ENCODE assay signal across 26 mouse cellular contexts in the genomic region with DNA sequence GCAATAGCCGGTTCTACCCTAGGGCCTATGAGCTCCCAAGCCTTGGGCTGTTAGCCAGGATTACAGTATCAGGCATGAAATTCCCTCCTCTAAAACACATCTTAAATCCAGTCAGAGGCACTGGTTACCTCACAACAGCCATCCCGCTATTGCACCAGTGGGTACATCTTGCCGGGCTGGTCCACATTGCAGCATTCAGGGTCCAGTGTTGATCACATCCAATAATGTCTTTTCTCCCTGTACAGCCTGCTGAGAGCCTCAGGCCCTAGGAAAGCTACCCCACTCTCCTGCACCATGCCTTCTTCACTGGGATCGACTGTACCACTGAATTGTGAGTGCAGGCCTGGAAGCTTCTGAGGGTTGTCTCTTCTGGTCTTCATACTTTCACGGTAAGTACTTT.
"Had no signal": no experiment of that assay in that cellular context is flagged by ENCODE, and none has a peak within 500 bp of the region (broad histone marks: within the 10 kb centered on the region; RNA-seq: fewer than 3 reads in every experiment).

No protein-coding gene starts in this region.

- H3K27ac ChIP-seq: heart, embryonic 10.5 days; heart, embryonic 13.5 days; heart, embryonic 15.5 days; hindbrain, embryonic 13.5 days; hindbrain, embryonic 15.5 days; hindbrain, postnatal 0 days; kidney, embryonic 15.5 days; kidney, postnatal 0 days; limb, embryonic 13.5 days; limb, embryonic 15.5 days; liver, embryonic 12.5 days; liver, embryonic 14.5 days had no signal

- H3K9ac ChIP-seq: heart, embryonic 13.5 days; heart, embryonic 15.5 days; hindbrain, embryonic 13.5 days; hindbrain, embryonic 15.5 days; kidney, embryonic 15.5 days; limb, embryonic 13.5 days; limb, embryonic 15.5 days; liver, embryonic 12.5 days; liver, embryonic 14.5 days had no signal

- DNase-seq: gastrocnemius, postnatal 14 days; gastrocnemius, postnatal 36 days; heart, adult 18-20 months; heart, postnatal 14 days; heart, postnatal 36 days; kidney, adult 11 months; kidney, adult 2 months; kidney, adult 9 months; kidney, postnatal 14 days; kidney, postnatal 36 days; layer of hippocampus, adult 9-11 months; layer of hippocampus, postnatal 36 days; left cerebral cortex, postnatal 4 days had no signal

- H3K4me1 ChIP-seq: heart, embryonic 13.5 days; heart, embryonic 15.5 days; hindbrain, embryonic 13.5 days; kidney, embryonic 15.5 days; limb, embryonic 13.5 days; limb, embryonic 15.5 days; liver, embryonic 12.5 days had no signal

- ATAC-seq: hindbrain, postnatal 0 days; intestine, embryonic 16.5 days; liver, embryonic 12.5 days had no signal

- H3K36me3 ChIP-seq: heart, embryonic 10.5 days; heart, embryonic 13.5 days; heart, embryonic 15.5 days; hindbrain, embryonic 13.5 days; hindbrain, embryonic 15.5 days; kidney, embryonic 15.5 days; limb, embryonic 13.5 days; limb, embryonic 15.5 days; liver, embryonic 12.5 days had no signal

- H3K27me3 ChIP-seq: heart, embryonic 13.5 days; heart, embryonic 15.5 days; hindbrain, embryonic 13.5 days; hindbrain, embryonic 15.5 days; kidney, embryonic 15.5 days; limb, embryonic 13.5 days; limb, embryonic 15.5 days; liver, embryonic 12.5 days had no signal

- H3K4me2 ChIP-seq: heart, embryonic 13.5 days; heart, embryonic 15.5 days; hindbrain, embryonic 13.5 days; hindbrain, embryonic 15.5 days; kidney, embryonic 15.5 days; limb, embryonic 13.5 days; limb, embryonic 15.5 days; liver, embryonic 12.5 days had no signal

- H3K9me3 ChIP-seq: heart, embryonic 10.5 days; heart, embryonic 15.5 days; hindbrain, embryonic 15.5 days; kidney, embryonic 15.5 days; limb, embryonic 13.5 days; limb, embryonic 15.5 days had no signal

- H3K4me3 ChIP-seq: heart, embryonic 10.5 days; heart, embryonic 13.5 days; heart, embryonic 15.5 days; hindbrain, embryonic 13.5 days; hindbrain, embryonic 15.5 days; kidney, embryonic 15.5 days; limb, embryonic 13.5 days; limb, embryonic 15.5 days; liver, embryonic 12.5 days had no signal
